Mouse (Mus musculus) urinary bladder, postnatal 4 days (tissue): ENCODE data around the gene Lgr6.

Source experiments
- DNase-seq, 2 experiments: peaks; one replicate each; pipeline ENCODE4 v3.0.0; 2021 to 2022; ENCODE audit warnings: low spot score in 2 of 2

Gene Lgr6

DNA sequence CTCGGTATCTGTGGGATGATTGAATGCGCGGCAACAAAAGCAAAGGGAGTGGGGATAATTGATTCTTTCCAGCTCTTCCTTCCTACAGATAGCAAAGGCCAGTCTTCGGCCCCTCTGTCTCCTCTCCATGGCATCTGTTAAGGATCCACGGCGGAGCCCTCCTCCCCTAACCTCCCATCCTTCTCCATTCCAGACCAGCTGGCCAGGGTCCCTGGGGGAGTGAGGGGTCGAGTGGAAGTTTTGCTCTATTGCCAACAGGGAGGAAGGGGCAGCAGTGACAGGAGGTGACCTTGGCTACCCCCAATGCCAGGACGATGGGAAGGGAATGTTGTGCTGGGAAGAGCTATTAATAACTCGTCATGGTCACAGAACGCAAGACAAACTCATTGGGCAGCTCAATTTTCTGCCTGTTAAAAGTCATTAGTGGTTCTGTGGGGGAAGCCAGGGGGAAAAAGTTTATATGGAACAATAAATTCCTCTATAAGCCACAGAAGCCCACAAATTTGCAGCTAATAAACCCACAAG, 90.1 kb downstream of the Lgr6 start:
- DNase-seq, result no peak

DNA sequence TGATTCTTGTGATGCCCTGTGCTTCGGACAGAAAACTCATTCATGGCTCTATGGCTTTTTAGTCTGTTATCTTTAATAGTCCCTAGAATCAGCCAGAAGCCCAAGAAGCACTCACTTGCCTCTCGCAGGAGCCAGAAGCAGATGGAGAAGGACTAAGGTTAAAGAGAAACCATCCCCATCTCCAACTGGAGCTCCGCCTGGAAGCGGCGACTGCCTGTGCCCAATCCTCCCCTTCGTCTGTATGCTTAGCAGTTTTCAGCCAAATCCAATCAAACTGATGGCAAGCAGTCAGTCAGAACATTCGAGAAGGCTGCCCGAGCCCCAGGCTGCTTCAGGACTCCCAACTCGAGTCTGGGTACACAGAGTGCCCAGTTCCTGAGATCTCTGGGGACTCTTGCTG, 92.6 kb downstream of the Lgr6 start:
- DNase-seq, result no peak

DNA sequence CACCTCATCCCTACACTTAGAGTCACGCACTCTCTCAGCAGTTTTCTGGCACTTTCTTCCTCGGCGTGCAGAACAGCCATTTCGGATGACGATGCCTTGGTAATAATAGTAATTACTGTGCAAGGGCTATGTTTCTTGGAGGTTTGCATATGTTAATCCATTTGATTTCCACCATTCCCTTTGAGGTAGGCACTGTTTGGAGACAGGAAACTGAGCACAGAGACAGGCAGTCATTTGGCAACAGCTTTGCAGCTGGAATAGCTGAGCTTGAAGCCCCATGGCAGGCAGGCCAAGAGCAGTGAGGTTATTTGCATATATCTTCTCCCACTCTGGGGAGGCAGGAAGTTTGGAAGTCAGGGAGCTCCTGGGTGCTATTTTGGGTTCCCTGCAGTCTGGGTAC, 93.2 kb downstream of the Lgr6 start:
- no peak for DNase-seq

DNA sequence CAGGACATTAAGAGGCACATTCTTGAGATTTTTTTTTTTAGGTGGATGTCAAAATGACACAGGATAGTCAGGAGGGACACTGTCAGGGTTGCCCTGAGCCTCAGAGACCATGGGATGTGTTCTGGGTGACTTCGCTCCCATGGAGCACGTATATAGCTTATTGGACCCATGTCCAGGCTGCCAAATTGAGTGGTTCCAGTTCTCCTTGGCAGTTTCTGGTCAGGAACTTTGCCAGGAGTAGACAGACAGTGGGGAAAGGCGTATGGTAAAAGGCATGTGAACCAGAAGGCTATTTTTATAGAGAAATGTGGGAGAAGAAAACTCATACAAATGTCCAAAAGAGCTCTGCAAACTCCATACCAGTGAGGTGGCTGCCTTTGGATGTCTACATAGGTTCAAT, 95.2 kb downstream of the Lgr6 start:
- no peak for DNase-seq

DNA sequence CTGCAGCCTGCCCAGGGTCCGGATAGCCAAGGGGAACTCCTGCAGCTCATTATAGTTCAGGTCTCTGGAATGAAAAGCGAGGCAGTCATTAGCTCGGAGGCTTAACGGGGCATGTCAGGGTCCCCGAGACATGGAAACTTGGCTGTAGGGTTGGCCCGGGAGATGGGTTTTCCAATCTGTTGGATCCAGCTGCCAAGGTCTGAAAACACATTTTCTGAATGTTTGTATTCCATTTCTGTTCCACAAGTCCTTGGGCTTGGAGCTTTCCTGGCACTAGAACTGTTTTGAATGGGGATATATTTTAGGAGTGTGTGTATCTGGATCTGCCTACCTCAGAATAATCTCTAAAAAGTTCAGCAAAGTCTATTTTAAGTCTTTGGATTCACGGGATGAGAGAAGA, 99.4 kb downstream of the Lgr6 start:
- DNase-seq, result no peak

GRCm38 (mm10) chr1:135003346-135003745, 101.7 kb downstream of the Lgr6 start:
- no peak for DNase-seq

- no peak for DNase-seq
Measured at GRCm38 (mm10) chr1:135000527-135000926, 104.5 kb downstream of the Lgr6 start.

GRCm38 (mm10) chr1:134998231-134998630, 106.8 kb downstream of the Lgr6 start:
- DNase-seq, result no peak

DNA sequence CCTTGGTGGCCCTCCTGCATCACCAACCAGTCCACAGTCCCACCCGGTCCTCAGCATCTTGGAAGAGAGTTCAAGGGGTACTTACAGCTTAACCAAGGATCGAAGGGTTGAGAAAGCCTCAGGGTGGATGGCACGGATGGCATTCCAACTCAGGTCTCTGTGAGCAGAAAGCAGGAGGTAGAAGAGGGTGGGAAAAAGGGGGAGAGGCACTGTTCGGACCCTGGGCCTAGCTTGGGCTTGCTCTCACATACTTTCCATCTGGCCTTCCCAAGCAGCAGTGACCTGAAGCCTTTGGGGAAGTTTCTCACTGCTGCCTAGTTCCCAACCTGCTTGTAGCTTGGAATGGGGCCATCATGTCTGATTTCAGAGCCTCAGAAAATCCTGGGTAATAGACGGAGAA, 107.5 kb downstream of the Lgr6 start:
- DNase-seq, result no peak

DNA sequence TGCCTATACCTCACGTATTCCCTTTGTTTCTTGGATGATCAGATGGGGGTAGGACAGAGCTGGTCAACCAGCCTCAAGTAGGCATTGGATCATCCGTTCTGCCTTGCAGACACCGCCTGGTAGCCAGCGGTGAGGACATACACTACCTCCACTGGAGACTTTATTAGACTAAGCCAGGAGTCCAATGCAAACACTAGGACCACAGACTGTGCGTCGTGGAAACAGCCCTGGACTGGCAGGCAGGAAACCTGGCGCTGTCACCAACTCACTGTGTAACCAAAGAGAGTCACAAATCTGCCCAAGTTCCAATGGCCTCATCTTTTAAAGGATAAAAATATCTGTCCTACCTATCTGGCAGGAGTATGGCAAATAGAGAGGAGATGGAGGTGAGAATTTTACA, 108.6 kb downstream of the Lgr6 start:
- DNase-seq, result no peak

GRCm38 (mm10) chr1:134995954-134996353, 109.1 kb downstream of the Lgr6 start:
- no peak for DNase-seq

DNA sequence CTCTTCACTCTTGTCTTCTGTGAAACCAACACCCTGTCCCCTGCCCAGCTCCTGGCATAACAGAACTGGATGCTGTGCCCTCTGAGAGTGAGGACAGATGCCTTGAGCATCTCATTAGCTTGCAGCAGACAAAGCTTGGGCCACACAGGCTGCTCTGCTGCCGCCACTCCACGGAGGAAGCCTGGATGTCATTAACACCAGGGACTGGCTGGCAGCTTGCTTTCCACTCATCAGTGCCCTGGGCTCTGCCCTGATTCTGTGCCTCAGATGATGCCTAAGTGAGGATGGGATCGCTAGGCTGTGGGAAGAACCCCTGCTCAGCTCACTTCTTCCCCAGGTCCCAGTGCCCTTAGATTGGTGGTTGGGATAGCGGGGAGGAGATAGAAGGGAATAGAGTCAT, 109.6 kb downstream of the Lgr6 start:
- no peak for DNase-seq

GRCm38 (mm10) chr1:134994739-134995138, 110.3 kb downstream of the Lgr6 start:
- no peak for DNase-seq

DNA sequence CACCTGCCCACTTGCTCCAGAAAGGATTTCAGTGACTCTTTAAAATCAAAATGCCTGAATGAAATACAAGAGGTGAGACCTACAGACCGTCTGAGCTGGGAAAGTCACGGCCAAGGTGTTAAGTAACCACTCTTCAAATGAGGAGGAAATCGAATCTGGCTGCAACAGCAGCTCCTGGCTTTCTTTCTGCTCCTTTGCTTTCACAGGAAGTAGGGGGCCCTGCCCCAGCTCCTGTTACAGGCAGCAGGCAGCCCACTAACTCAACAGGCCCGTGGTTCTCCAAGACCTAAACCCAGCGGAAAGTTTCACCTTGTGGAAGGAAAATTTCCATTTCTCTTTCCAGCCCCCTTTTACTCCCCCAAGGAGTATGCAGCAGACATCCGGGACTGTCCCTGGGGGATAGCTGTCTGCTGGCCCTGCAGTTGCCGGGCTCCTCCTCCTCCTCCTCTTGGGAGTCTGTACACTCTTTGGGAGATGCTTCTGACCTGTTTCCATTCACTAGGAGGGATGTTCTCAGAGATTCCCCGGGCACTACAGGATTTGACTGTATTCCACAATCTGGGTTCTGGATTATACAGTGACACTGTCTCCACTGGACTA, 112.9 kb downstream of the Lgr6 start:
- DNase-seq, result no peak

GRCm38 (mm10) chr1:134989372-134989771, 115.7 kb downstream of the Lgr6 start:
- DNase-seq, result peak; percentile 50 to 82

GRCm38 (mm10) chr1:134987962-134988341, 117.1 kb downstream of the Lgr6 start:
- no peak for DNase-seq

DNA sequence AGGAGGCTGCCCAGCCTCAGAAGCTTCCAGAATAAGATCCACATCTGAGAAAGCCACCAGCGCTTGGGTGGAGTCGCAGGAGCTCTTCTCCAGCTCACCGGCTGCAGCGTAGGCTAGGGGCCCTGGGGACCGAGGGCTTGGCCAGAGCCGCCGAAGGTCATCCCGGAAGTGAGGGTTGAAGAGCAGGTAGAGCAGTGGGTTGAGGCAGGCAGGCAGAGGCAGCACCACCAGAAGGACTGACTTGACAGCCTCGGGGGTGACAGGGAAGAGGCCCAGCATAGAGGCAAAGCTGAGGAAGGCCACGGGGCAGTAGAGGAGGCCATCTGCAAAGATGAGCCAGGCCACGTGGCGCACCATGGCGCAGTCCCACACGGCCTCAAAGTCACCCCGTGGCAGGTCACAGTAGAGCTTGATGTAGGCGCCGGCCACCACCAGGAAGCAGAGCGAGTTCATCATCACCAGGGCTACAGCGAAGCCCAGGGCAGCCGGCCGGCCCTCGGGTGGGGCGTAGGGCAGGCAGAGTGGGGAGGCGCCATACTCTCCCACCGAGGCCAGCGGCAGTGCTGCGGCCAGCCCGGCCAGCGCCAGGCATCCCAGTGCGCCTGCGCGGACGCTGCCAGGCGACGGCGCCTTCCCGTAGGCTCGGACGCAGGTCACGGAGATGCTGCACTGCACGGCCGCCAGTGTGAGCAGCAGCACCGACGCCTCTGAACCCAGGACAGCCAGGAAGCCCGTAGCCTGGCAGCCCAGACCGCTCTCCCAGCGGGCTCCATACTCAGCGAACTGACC, 117.7 kb downstream of the Lgr6 start:
- DNase-seq, result peak in 1 of 2 experiments; percentile 50

DNA sequence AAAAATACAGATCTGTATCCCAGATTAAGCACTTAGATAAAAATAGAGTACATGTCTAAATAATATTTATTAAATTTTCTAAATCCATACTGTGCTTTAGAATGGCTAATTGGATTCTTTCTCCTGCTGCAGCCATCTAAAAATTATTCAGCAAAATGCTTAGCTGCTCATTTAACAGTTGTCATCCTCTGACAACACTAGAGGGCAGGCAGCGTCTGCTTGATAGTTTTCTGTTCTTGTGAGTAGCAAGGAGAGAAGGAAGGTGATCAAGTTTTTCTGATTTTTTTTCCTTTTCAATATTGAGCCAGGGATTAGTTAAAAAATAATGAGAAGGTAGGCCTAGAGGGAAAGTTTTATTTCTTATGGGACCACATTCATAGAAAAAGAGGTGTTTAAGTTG, 132.2 kb downstream of the Lgr6 start:
- no peak for DNase-seq

DNA sequence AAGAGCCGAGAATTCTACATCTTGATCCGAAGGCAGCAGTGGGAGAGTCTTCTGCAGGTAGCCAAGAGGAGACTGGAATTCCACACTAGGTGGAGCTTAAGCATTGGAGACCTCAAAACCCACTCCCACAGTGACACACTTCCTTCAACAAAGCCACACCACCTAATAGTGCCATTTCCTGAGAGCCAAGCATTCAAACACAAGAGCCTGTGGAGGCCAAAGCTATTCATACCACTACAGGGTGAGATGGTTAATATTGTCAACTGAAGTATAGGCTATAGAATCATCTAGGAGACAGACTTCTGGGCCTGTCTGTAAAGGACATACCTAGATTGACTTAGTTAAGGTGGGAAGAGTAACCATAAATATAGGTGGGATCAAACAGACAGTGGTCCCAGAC, 139.6 kb downstream of the Lgr6 start:
- DNase-seq, result no peak

- DNase-seq, result no peak
Measured at GRCm38 (mm10) chr1:134962821-134963220, 142.3 kb downstream of the Lgr6 start.

DNA sequence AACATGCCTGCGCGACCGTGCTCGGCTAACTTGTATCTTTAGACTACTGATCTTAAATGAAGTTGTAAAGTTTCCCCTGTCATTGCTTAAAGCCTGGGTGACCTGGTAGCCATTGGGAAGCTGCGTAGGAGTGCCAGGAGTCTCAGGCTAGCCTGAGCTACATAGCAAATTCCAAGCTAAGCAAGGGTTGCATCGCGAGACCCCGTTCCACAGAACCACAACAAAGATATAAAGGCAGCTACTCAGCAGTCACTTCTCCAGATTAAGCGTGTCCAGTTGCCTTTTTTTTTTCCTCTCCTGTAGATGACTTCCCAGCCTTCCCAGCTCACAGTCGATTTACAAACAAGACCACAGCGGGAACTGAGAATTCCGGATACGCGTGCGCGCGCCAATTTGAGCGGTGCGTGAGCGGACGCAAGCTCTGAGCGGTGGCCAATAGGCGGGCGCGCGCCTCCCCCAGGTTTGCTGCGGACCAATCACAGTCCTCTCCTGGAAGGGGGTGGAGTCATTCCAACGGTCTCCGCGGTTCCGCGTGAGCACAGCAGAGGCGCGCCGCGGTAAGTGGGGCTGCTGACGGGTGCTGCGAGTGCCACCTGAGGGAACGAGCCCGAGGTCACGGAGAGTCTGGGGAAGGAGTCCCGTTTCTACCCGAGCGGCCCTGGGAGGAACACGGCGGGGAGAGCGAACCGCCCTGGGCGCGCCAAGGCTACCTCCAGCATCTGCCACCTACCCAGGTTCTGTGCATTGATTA, 142.8 kb downstream of the Lgr6 start, which contains the start of gene Ube2t:
Gene Ube2t, plus strand, starts transcription at position 513 of the 751 bp plus-strand sequence.
- DNase-seq, result peak; percentile 92 to 95

GRCm38 (mm10) chr1:134960634-134961033, 144.4 kb downstream of the Lgr6 start:
- no peak for DNase-seq
